Mouse (Mus musculus): ENCODE measurements at regions not wholly inside any gene's neighbourhood (a gene's known extent, or its start where the extent isn't known, plus 50 kb on each side); places are given as distances from the start of the nearest gene placed in this dataset.

DNA sequence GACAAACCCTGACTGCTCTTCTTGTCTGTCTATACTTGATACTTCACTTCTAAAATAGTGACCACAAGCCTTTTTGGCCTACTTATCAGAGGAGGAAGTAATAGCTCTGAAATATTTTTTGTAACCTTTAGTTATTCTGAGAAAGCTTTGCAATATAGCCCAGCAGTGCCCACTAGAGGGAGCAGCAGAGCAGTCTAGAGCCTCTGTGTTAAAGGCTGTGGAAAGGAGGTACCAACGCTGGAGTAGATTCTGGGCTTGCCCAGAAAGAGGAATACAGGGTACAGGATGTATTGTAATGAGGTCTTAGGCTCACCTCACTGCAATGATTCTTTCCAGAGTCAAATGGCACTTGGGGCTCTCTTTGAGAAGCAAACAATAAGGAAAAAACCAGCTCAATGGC lies 151.1 kb downstream of the Dmrta2 start:
- H3K27me3 ChIP-seq, result no peaks in the 10 kb centered on the region
- H3K4me3 ChIP-seq, result no peak overlapping the region
- no peak overlapping the region for H3K9ac ChIP-seq
- ATAC-seq (replicated peaks; ENCODE audit: insufficient number of reproducible peaks, insufficient read depth, low FRiP score, low read depth), result no peak
- no peaks in the 10 kb centered on the region for H3K36me3 ChIP-seq
- WGBS, result 3% methylated on average over 1 of the region's 1 CpGs
- no peaks in the 10 kb centered on the region for H3K9me3 ChIP-seq (replicated peaks)
- H3K4me2 ChIP-seq, result no peak overlapping the region
- H3K27ac ChIP-seq, result no peak overlapping the region
- peaks cover 7% of the 10 kb centered on the region for H3K4me1 ChIP-seq (replicated peaks)

DNA sequence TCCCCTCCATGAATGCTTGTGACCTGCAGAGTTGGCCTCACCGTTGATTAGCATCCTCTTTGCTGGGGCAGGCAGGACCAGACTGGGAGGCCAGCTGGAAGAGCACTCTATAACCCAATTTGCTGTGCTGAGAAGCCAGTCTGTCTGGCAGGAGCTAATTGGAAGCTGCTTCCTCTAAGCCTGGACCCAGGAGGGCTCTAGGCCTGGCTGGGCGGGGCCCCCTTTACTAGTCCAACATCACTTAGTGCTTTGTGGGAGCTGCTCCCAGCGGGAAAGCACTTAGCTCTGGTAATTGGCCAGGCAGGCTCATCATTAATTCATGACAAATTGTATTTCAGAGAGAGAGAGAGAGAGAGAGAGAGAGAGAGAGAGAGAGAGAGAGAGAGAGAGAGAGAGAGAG lies 151.7 kb downstream of the Dmrta2 start:
- no peak; the same call in 1 of the 2 replicates for ATAC-seq (replicated peaks; ENCODE audit: insufficient number of reproducible peaks, insufficient read depth, low FRiP score, low read depth)
- no peak overlapping the region for H3K4me3 ChIP-seq
- H3K4me2 ChIP-seq, result no peak overlapping the region
- H3K9ac ChIP-seq, result no peak overlapping the region
- H3K36me3 ChIP-seq, result no peaks in the 10 kb centered on the region
- no peaks in the 10 kb centered on the region for H3K9me3 ChIP-seq (replicated peaks)
- no peak overlapping the region for H3K27ac ChIP-seq
- H3K27me3 ChIP-seq, result no peaks in the 10 kb centered on the region
- WGBS, result 45% methylated on average over 3 of the region's 3 CpGs
- H3K4me1 ChIP-seq (replicated peaks), result peaks cover 13% of the 10 kb centered on the region

DNA sequence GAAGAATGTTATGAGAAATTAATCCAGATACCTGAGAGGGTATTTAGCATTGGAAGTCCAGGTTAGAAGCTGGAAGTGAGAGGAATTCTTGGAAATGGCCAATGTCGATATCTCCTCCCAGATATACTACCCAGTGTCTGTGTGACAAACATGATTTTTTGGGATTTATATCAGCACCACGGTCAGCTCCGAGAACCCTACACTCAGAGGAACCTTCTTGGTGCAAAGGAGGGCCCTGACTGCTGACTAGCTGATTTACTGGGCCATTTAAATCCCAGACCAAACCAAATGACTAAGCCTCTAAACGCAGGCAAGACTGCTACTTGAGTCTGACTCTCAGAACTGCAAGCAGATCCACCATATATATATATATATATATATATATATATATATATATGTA lies 154.2 kb downstream of the Dmrta2 start:
- H3K9me3 ChIP-seq (replicated peaks), result no peaks in the 10 kb centered on the region
- H3K4me2 ChIP-seq, result no peak overlapping the region
- no peak overlapping the region for H3K4me3 ChIP-seq
- H3K27me3 ChIP-seq, result no peaks in the 10 kb centered on the region
- peaks cover 14% of the 10 kb centered on the region for H3K4me1 ChIP-seq (replicated peaks)
- no peak overlapping the region for H3K27ac ChIP-seq
- no peaks in the 10 kb centered on the region for H3K36me3 ChIP-seq
- ATAC-seq (replicated peaks; ENCODE audit: insufficient number of reproducible peaks, insufficient read depth, low FRiP score, low read depth), result no peak
- WGBS, result 54% methylated on average over 4 of the region's 4 CpGs
- no peak overlapping the region for H3K9ac ChIP-seq

DNA sequence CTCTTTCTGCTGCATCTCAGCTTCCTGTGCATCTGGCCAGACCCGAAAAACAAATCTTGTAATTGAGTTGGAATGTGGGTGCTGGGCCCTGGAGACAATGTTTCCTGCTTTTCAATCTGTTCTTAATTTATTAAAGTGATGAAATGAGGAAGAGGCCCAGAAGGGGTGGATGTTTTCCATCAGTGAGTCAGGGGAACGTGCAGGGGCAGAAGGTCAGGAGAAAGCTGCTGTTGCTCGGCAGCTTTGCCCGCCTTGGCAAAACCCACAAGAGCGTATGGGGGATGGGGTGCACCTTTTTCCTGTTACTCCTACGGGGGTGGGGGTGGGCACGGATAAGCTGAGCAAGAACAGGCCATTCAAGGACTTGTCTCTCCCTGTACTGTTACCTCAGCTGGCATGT lies 156.2 kb downstream of the Dmrta2 start:
- no peak for ATAC-seq (replicated peaks; ENCODE audit: insufficient number of reproducible peaks, insufficient read depth, low FRiP score, low read depth)
- H3K4me1 ChIP-seq (replicated peaks), result peaks cover 14% of the 10 kb centered on the region
- WGBS, result 26% methylated on average over 7 of the region's 7 CpGs
- no peak overlapping the region for H3K9ac ChIP-seq
- no peaks in the 10 kb centered on the region for H3K27me3 ChIP-seq
- no peaks in the 10 kb centered on the region for H3K36me3 ChIP-seq
- no peak overlapping the region for H3K27ac ChIP-seq
- no peak overlapping the region for H3K4me3 ChIP-seq
- H3K4me2 ChIP-seq, result no peak overlapping the region
- H3K9me3 ChIP-seq (replicated peaks), result no peaks in the 10 kb centered on the region

DNA sequence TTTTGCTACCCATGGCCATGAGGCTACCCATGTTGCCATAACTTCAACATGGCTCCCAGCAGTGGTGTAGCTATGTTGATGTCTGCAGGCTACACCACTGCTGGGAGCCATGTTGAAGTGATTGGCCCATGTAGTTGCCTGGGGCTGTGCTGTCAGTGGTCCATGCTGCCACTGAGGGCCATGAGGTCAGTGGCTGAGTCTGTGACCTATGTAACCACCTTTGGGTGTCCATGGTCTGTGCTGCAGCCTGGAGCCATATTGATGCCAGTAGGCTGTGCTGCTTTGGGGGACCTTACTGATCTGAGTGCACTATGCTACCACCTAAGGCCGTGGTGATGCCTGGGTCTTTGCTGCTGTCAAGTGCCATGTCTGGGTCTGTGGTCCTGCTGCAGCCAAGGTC lies 167.4 kb downstream of the Dmrta2 start:
- no peaks in the 10 kb centered on the region for H3K9me3 ChIP-seq (replicated peaks)
- H3K27ac ChIP-seq, result no peak overlapping the region
- H3K9ac ChIP-seq, result no peak overlapping the region
- ATAC-seq (replicated peaks; ENCODE audit: insufficient number of reproducible peaks, insufficient read depth, low FRiP score, low read depth), result no peak
- H3K36me3 ChIP-seq, result no peaks in the 10 kb centered on the region
- 91% methylated on average over 1 of the region's 1 CpGs for WGBS
- H3K4me3 ChIP-seq, result no peak overlapping the region
- H3K27me3 ChIP-seq, result no peaks in the 10 kb centered on the region
- no peaks in the 10 kb centered on the region for H3K4me1 ChIP-seq (replicated peaks)
- H3K4me2 ChIP-seq, result no peak overlapping the region

DNA sequence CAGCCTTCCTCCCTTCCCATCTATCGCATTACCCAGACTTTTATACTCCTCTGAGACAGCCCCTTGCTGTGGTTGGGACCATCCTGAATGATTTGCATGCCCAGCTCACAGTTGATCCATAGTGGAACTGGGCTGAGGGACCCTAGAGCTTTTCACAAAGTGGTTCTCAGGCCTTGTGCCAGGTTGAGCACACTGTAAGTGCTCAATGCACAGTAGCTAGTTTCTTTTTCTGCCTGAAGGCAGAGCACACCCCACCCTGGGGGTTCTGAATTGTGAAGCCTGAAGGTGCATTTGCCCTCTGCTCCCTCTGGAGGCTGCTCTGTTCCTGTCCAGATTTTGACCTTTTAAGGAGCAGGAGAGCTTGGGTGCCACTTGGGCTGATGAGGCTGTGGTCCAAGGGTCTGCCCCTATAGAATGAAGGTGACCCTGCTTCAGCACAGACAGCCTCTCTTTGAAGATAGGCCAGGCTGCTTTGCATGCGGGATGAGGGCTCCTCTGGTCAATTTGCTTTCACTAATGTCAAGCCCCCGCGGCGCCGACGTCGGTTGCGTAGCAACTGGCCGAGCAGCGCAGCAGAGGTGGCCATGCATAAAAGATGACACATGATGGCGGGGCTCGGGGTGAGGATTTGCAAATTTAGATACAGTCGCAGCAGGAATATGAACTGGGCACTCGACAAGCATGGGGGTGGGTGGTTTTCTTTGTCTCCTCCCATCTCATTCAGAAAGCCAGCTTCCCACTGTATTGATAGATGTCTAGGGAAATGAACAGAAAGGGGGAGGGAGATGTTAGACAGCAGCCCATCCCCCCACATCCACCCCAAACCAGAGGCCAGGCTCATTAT lies 174.5 kb downstream of the Dmrta2 start:
- no peaks in the 10 kb centered on the region for H3K36me3 ChIP-seq
- H3K4me1 ChIP-seq (replicated peaks), result no peaks in the 10 kb centered on the region
- no peaks in the 10 kb centered on the region for H3K27me3 ChIP-seq
- no peak overlapping the region for H3K27ac ChIP-seq
- 27% methylated on average over 15 of the region's 15 CpGs for WGBS
- H3K9me3 ChIP-seq (replicated peaks), result no peaks in the 10 kb centered on the region
- no peak overlapping the region for H3K9ac ChIP-seq
- no peak overlapping the region for H3K4me3 ChIP-seq
- H3K4me2 ChIP-seq, result peak overlapping the region; percentile 36; the same call in 1 of the 2 replicates
- ATAC-seq (replicated peaks; ENCODE audit: insufficient number of reproducible peaks, insufficient read depth, low FRiP score, low read depth), result no peak

All from heart, embryonic 15.5 days (tissue).